Mouse (Mus musculus) E14TG2a.4 (cell line): ENCODE results near the gene Pik3cg.

Source experiments
- CTCF ChIP-seq: conservative IDR thresholded peaks from 2 replicates; pipeline ENCODE4 v1.5.1; 2014; ENCODE audit warnings: low read length
- POU5F1 ChIP-seq: IDR thresholded peaks from 2 replicates; pipeline ENCODE4 v1.6.1; 2014; ENCODE audit warnings: low read length, borderline replicate concordance

GRCm38 (mm10) chr12:32146606-32147005 is 61.9 kb downstream of the Pik3cg start:
- TF ChIP-seq CTCF (no peak), POU5F1 (no peak)
